Mouse (Mus musculus) myocyte (in vitro differentiated cells): ENCODE results near the gene Tiam1. TPM values are rescaled to one million over a fixed set of nuclear protein-coding genes. Genes with fewer than 3 reads are reported as not detected.

Experiments
- H3K27me3 ChIP-seq: one replicate; pipeline ENCODE4 v1.6.1; 2011; ENCODE audit not compliant: control insufficient read depth, insufficient read depth, insufficient read length
- H3K36me3 ChIP-seq: one replicate; pipeline ENCODE4 v1.6.1; 2011; ENCODE audit not compliant: control insufficient read depth, insufficient read depth
- H3K4me2 ChIP-seq: one replicate; pipeline ENCODE4 v1.6.1; 2011; ENCODE audit warnings: low read depth, control low read depth
- H3K4me3 ChIP-seq: one replicate; pipeline ENCODE4 v1.5.1; 2011; ENCODE audit warnings: mild to moderate bottlenecking, control low read depth, moderate library complexity
- H3K79me2 ChIP-seq: one replicate; pipeline ENCODE4 v1.6.1; 2011; ENCODE audit not compliant: control insufficient read depth, insufficient read depth
- H3ac ChIP-seq: one replicate; pipeline ENCODE4 v1.6.1; 2011; ENCODE audit not compliant: control insufficient read depth, insufficient read length
- CEBPB ChIP-seq: IDR thresholded peaks from 2 replicates; pipeline ENCODE4 v1.6.1; 2011; ENCODE audit warnings: mild to moderate bottlenecking, moderate library complexity; ENCODE audit not compliant: poor library complexity, insufficient read depth, severe bottlenecking
- E2F4 ChIP-seq: IDR thresholded peaks from one replicate; pipeline ENCODE4 v1.6.1; 2011; ENCODE audit warnings: mild to moderate bottlenecking, control low read depth, moderate library complexity; ENCODE audit not compliant: insufficient read depth
- MAX ChIP-seq: IDR thresholded peaks from one replicate; pipeline ENCODE4 v1.6.1; 2011; ENCODE audit warnings: low read depth, mild to moderate bottlenecking, control low read depth
- MYOD1 ChIP-seq, 3 experiments: IDR thresholded peaks; one replicate each; pipeline ENCODE4 v1.6.1; 2011; ENCODE audit warnings: control low read depth in 2 of 3, low read depth in 2 of 3, mild to moderate bottlenecking in 2 of 3, moderate library complexity in 1 of 3; ENCODE audit not compliant: insufficient read length in 2 of 3, control insufficient read depth in 1 of 3
- MYOG ChIP-seq, 3 experiments: IDR thresholded peaks; one replicate each; pipeline ENCODE4 v1.6.1; 2011; ENCODE audit warnings: control low read depth in 2 of 3, low read depth in 2 of 3, mild to moderate bottlenecking in 2 of 3; ENCODE audit not compliant: insufficient read length in 2 of 3, control insufficient read depth in 1 of 3, insufficient read depth in 1 of 3
- POLR2A ChIP-seq: IDR thresholded peaks from one replicate; pipeline ENCODE4 v1.6.1; 2011; ENCODE audit warnings: low read depth, mild to moderate bottlenecking, control low read depth, moderate library complexity; ENCODE audit not compliant: insufficient read length
- POLR2AphosphoS2 ChIP-seq: IDR thresholded peaks from one replicate; pipeline ENCODE4 v1.6.1; 2011; ENCODE audit warnings: low read depth, control low read depth; ENCODE audit not compliant: insufficient read length
- REST ChIP-seq: IDR thresholded peaks from one replicate; pipeline ENCODE4 v1.6.1; 2011; ENCODE audit warnings: mild to moderate bottlenecking, control low read depth, moderate library complexity; ENCODE audit not compliant: insufficient read depth, insufficient read length
- SRF ChIP-seq: IDR thresholded peaks from one replicate; pipeline ENCODE4 v1.6.1; 2011; ENCODE audit warnings: low read depth; ENCODE audit not compliant: control insufficient read depth, insufficient read length
- TCF12 ChIP-seq: IDR thresholded peaks from one replicate; pipeline ENCODE4 v1.6.1; 2011; ENCODE audit warnings: mild to moderate bottlenecking, control low read depth; ENCODE audit not compliant: poor library complexity, insufficient read depth, severe bottlenecking
- TCF3 ChIP-seq: IDR thresholded peaks from one replicate; pipeline ENCODE4 v1.6.1; 2011; ENCODE audit warnings: low read depth, control low read depth; ENCODE audit not compliant: insufficient read length
- USF1 ChIP-seq: IDR thresholded peaks from one replicate; pipeline ENCODE4 v1.6.1; 2011; ENCODE audit warnings: low read depth, mild to moderate bottlenecking, control low read depth, moderate library complexity
- polyA plus RNA-seq: library from polyadenylated mRNA; unstranded; fragments of >200 nt; fragmentation: generic; extraction: Trizol; gene quantifications from one replicate; pipeline ENCODE4 v1.2.1, GENCODE M21; 2012; ENCODE audit warnings: missing spikeins

The Tiam1 gene
- polyA plus RNA-seq, 1 experiment = 2.2 TPM

GRCm38 (mm10) chr16:89958982-89959381 lies 184.6 kb downstream of the Tiam1 start:
- no peak overlapping the region for H3K4me2 ChIP-seq
- no peaks in the 10 kb centered on the region for H3K79me2 ChIP-seq
- H3K36me3 ChIP-seq = no peaks in the 10 kb centered on the region
- no peaks in the 10 kb centered on the region for H3K27me3 ChIP-seq
- no peak for TF ChIP-seq MYOD1 (IDR thresholded peaks at IDR 0.05; ENCODE audit: control insufficient read depth in 1 of 3, insufficient read length in 2 of 3, low read depth in 2 of 3)
- TF ChIP-seq MYOG (IDR thresholded peaks at IDR 0.05; ENCODE audit: control insufficient read depth in 1 of 3, insufficient read depth in 1 of 3, insufficient read length in 2 of 3, low read depth in 2 of 3) = no peak
- TF ChIP-seq E2F4 = no peak
- no peak for TF ChIP-seq USF1
- no peak overlapping the region for H3K4me3 ChIP-seq
- no peak overlapping the region for H3ac ChIP-seq

GRCm38 (mm10) chr16:89958030-89958429 lies 185.5 kb downstream of the Tiam1 start:
- Histone ChIP-seq H3K79me2 (no peaks in the 10 kb centered on the region), H3K36me3 (no peaks in the 10 kb centered on the region), H3ac (no peak overlapping the region), H3K4me3 (no peak overlapping the region), H3K4me2 (no peak overlapping the region), H3K27me3 (no peaks in the 10 kb centered on the region)
- no peak for TF ChIP-seq E2F4
- no peak for TF ChIP-seq TCF12
- TF ChIP-seq MAX = no peak
- TF ChIP-seq POLR2A = no peak
- TF ChIP-seq SRF = no peak
- no peak for TF ChIP-seq MYOD1 (IDR thresholded peaks at IDR 0.05; ENCODE audit: control insufficient read depth in 1 of 3, insufficient read length in 2 of 3, low read depth in 2 of 3)

GRCm38 (mm10) chr16:89954525-89954924 lies 189.0 kb downstream of the Tiam1 start:
- no peak for TF ChIP-seq POLR2A
- no peak for TF ChIP-seq E2F4
- TF ChIP-seq REST = no peak
- TF ChIP-seq MAX = no peak
- TF ChIP-seq MYOG (IDR thresholded peaks at IDR 0.05; ENCODE audit: control insufficient read depth in 1 of 3, insufficient read depth in 1 of 3, insufficient read length in 2 of 3, low read depth in 2 of 3) = no peak
- no peak for TF ChIP-seq TCF3
- no peak for TF ChIP-seq TCF12
- no peak for TF ChIP-seq USF1
- TF ChIP-seq CEBPB = no peak
- TF ChIP-seq SRF = no peak
- TF ChIP-seq POLR2AphosphoS2 = no peak
- no peak for TF ChIP-seq MYOD1 (IDR thresholded peaks at IDR 0.05; ENCODE audit: control insufficient read depth in 1 of 3, insufficient read length in 2 of 3, low read depth in 2 of 3)
- H3ac ChIP-seq = no peak overlapping the region
- H3K27me3 ChIP-seq = no peaks in the 10 kb centered on the region
- H3K79me2 ChIP-seq = no peaks in the 10 kb centered on the region
- no peak overlapping the region for H3K4me2 ChIP-seq
- H3K36me3 ChIP-seq = no peaks in the 10 kb centered on the region
- H3K4me3 ChIP-seq = no peak overlapping the region

- Histone ChIP-seq H3K4me2 (no peak overlapping the region), H3K79me2 (no peaks in the 10 kb centered on the region), H3K4me3 (no peak overlapping the region), H3K36me3 (no peaks in the 10 kb centered on the region), H3ac (no peak overlapping the region), H3K27me3 (no peaks in the 10 kb centered on the region)
- no peak for TF ChIP-seq SRF
- TF ChIP-seq POLR2A = no peak
- TF ChIP-seq POLR2AphosphoS2 = no peak
- no peak for TF ChIP-seq USF1
- TF ChIP-seq CEBPB = no peak
- TF ChIP-seq MYOD1 (IDR thresholded peaks at IDR 0.05; ENCODE audit: control insufficient read depth in 1 of 3, insufficient read length in 2 of 3, low read depth in 2 of 3) = no peak
- TF ChIP-seq MYOG (IDR thresholded peaks at IDR 0.05; ENCODE audit: control insufficient read depth in 1 of 3, insufficient read depth in 1 of 3, insufficient read length in 2 of 3, low read depth in 2 of 3) = no peak
- TF ChIP-seq REST = no peak
- TF ChIP-seq MAX = no peak
- TF ChIP-seq TCF3 = no peak
- TF ChIP-seq TCF12 = no peak
- no peak for TF ChIP-seq E2F4
Observed at GRCm38 (mm10) chr16:89954114-89954513, 189.5 kb downstream of the Tiam1 start.

GRCm38 (mm10) chr16:89952821-89953220 lies 190.7 kb downstream of the Tiam1 start:
- Histone ChIP-seq H3K36me3 (no peaks in the 10 kb centered on the region), H3ac (no peak overlapping the region), H3K4me2 (no peak overlapping the region), H3K79me2 (no peaks in the 10 kb centered on the region), H3K4me3 (no peak overlapping the region), H3K27me3 (no peaks in the 10 kb centered on the region)
- TF ChIP-seq TCF12 (no peak), SRF (no peak)
